Mouse (Mus musculus) T-helper 2 cell (primary cell): Measurements from ENCODE around the gene Cdr2l.

Experiments used
- in situ Hi-C: fragments of 300-600 bp; cut with MboI, MseI; formaldehyde crosslinking; loops from one replicate; pipeline ENCODE4 v1.15.1; 2025; ENCODE audit warnings: high pct_unique_total_duplicates

The Cdr2l gene

DNA sequence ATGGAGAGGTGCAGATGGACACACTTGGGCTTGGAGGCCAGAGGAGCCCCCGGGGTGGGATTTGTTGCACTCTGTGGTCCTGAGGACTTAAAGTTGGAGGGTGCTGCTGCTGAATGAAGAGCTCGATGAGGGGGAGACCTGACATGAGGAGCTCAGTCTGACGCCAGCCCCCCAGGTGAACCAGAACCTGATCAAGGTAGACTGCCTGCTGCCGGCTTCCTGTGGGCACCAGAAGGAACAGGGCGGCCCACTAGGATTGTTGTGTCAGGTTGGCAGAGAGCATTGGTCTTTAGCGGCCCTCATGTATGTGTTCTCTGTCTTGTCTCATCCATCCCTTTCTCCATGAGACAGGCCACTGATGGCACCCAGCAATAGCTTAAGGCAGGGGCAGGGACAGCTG, 24.0 kb downstream of the Cdr2l start:
- in situ Hi-C loops, result loop anchor here (10.0 kb wide), 1 partner anchor 731 kb away; the partner anchor contains the start of gene Ttyh2

DNA sequence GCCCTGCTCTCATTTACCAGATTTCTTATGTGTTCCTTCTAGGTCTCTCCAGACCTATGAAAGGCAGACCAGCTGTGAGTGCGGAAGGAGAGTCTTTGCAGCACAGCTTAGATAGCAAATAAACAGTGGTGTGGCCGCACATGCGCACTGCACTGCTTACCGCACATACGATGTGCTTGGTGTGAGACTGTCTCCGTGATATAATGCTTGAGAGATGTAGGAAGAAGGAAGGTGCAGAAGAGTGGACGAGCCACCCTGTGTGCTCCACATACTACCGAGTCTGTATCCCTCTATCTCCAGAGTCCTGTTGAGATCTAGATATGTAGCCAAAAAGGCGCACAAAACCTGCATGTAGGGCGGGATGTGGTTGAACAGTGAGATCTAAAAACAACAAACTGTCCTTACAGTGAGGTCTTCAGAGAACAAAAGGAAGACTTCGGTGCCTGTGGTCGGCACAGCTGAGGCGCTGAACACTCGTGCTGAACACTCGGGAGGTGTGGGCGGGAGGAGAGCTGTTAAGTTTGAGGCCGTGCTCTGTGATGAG, 25.2 kb downstream of the Cdr2l start:
- in situ Hi-C loops, result loop anchor here (10.0 kb wide), 1 partner anchor 732 kb away; the partner anchor contains the start of gene Ttyh2

DNA sequence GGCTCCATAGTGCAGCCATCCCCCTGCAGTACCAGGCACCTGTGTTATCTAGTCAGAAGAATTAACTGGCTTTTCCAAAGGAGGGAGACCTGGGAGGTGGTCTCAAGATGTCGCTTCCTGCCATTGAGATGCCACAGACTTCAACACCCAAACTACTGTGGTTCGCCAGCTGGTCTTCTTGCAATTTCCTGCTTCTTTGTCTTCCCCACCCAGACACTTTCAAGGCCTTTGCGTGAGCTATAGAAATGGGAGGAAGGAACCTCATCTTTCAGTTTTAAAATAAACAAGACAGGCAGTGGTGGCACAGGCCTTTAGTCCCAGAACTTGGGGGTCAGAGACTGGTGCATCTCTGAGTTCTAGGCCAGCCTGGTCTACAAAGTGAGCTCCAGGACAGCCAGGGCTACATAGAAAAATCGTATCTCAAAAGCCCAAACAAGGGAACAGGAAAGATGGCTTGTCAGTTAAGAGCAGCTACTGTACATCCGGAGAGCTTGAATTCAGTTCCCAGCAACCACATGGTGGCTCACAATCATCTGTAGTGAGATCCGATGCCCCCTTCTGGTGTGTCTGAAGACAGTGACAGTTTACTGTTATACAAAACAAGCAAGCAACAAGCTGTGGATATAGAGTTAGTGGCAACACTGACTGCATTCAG, 26.7 kb downstream of the Cdr2l start:
- in situ Hi-C loops, result loop anchor here (10.0 kb wide), 1 partner anchor 734 kb away; the partner anchor contains the start of gene Ttyh2

DNA sequence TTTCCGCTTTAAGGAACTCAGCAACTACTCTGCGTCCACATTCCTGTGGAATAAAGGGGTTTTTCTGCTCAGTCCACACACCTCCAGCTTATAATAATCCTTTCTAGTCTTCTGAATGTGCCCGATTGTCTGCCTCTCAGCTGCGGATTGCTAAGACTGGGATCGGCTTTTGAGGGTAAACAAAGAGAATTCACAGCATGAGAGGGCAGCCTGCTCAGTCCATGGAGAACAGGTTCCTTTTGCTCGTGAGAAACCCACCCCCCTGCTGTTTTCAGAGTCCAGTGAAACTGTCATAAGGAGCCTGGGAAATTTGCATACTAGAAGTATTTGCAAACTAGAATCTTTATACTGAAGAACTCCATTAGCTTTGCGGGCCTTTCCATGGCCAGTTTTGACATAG, 27.8 kb downstream of the Cdr2l start:
- in situ Hi-C loops, result loop anchor here (10.0 kb wide), 1 partner anchor 735 kb away; the partner anchor contains the start of gene Ttyh2

DNA sequence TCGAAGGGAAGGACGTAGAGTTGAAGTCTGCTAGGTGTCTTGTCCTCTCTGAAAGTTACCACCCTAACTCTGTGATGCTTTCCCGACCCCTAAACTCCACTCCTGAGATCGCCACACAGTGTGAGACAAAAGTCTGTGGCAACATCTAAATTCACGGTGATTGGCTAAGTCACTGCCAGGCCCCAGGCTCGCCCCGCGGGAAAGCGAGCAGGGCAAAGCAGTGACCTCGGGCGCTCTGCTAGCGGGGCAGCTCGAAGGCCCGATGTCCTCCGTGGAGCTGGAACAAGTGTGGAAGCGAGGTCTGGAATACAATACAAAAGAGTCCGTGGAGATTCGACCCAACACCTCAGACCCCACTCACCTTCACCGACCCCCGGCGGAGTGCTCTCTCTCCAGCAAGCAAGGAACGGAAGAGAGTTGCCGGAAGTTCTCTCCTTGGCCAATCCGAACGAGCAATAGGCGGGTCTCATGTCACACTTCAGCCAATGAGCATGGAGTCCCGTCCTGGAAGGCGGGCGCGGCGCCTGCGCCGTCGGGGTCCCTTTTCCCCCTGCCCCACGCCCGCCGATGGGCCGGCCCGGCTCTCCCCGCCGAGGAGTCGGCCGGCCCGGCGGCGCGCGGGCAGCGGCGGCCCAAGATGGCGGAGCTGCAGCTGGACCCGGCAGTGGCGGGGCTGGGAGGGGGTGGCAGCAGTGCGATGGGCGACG, 38.0 kb downstream of the Cdr2l start, which contains the start of the genes Atp5h and Kctd2:
Atp5h (minus strand) TSS at position 432 of the 707 bp plus-strand sequence.
Kctd2 (plus strand) TSS at position 598 of the 707 bp plus-strand sequence.
- in situ Hi-C loops, result no loop called here

DNA sequence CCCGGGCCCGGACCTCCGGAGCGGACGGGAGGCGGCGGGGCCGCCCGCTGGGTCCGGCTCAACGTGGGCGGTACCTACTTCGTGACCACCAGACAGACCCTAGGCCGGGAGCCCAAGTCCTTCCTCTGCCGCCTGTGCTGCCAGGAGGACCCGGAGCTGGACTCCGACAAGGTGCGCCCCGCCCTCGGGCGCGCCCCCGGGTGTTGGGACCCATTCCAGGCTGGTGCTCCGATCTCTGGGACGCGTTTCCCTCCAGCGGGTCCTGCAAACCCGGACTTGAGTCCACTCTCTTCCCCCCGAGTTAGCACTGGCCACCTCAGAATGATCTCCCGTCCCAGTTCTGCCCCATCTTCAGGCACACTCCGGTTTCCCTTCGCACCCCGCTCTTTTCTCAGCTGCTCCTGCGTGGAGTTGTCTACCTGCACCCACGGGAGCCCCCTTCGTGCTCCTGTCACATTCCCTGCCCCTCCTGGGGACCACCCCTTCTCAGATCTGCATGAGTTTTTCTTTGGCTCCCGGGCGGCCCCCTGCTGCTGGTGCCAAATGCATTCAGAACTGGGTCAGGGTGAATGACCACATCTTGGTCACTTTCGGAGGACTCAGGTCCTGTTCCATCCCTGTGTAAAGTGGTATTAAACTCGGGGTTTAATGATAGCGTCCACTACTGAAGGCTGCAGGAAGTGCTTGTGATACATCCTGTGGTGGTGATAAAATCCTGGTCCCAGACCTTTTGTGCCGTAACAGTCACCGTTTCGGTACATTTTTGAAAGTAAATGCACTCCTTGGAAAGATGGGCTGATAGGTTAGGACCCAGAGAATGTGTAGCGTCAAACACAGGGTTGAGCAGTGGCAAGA, 38.8 kb downstream of the Cdr2l start:
- in situ Hi-C loops, result no loop called here

DNA sequence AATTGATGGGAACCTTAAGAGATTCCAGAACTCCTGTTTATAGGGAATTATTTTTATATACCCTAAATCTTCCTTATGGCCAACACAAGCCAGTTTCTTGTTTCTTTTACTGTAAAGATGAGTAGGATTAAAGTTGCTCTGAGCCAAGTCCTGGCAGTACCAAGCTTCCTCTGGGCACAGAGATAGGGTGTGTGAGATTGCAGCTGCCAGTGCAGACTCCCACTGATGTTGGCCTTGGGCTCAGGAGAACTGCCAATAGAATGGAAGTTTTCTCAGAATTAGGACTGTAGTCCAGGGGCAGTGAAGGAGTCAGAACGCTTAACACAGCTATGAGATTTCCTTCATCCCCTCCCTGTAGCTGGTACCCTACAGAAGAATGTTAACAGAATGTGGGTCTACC, 39.6 kb downstream of the Cdr2l start:
- in situ Hi-C loops, result no loop called here

DNA sequence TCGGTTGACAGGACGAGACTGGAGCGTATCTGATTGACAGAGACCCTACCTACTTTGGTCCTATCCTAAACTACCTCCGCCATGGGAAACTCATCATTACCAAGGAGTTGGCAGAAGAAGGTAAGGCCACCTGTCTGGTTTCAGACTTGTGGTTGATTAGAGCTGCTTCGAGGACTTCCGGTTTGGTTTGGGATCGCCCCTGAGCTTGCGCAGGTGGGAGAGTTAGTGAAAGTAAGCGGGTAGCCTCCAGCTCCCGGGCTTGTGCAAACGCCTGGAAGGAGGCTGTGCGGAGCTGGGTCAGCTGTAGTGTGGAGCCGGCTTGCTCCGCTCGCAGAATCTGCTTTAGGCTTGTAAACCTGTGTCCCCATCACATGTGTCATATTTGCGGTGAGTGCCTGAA, 40.3 kb downstream of the Cdr2l start:
- in situ Hi-C loops, result no loop called here

DNA sequence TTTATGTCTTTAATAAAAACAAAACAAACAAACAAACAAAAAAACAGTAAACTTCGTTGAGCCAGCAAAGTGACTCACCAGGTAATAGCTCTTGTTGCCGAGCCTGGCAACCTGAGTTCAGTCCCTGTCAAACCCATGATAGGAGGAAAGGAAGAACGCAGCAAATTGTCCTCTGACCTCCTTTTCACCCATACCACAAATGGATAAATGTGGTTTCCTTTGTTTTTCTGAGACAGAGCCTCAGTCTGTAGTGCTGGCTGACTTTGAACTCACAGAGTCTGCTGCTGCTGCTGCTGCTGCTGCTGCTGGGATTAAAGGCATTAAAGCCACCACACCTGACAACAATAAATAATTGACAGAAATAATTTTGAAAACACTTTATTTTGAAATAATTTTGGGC, 41.4 kb downstream of the Cdr2l start:
- in situ Hi-C loops, result no loop called here

DNA sequence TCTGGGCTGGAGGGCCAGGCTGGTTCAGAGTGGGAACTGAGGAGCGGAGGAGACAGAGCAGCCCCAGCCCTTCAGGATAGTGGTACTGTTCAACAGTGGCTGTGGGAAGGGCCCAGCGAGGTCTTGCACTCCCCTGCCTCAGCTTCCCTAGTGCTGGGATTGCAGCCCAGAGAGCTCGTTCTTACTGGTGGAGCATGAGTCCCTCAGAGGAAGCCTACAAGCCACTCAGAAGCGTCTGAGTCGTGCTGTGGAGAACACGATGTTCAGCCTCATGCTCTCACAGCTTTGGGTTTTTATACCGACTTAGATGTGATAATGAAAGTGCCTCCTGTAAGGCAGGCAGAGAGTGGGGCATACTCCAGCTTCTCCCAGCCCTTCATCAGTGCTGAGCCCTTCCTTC, 43.0 kb downstream of the Cdr2l start:
- in situ Hi-C loops, result no loop called here

DNA sequence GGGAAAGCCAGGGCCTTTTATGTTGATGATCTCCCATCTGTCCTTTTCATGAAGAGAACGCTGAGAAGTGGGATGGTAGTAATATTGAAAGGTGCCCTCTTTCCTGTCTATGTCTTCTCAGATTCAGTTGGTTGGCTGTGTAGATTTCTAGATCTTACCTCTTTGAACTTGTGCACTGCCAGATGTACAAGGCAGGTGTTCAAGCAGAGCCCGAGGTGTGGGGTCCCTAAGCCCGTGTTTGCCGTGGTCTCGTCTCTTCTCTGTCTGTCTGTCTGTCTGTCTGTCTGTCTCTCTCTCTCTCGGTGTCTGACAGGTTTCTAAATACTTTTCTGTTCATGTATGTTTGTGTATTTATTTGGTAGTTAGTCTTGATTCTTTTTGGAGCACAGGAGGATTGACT, 44.0 kb downstream of the Cdr2l start:
- in situ Hi-C loops, result no loop called here

DNA sequence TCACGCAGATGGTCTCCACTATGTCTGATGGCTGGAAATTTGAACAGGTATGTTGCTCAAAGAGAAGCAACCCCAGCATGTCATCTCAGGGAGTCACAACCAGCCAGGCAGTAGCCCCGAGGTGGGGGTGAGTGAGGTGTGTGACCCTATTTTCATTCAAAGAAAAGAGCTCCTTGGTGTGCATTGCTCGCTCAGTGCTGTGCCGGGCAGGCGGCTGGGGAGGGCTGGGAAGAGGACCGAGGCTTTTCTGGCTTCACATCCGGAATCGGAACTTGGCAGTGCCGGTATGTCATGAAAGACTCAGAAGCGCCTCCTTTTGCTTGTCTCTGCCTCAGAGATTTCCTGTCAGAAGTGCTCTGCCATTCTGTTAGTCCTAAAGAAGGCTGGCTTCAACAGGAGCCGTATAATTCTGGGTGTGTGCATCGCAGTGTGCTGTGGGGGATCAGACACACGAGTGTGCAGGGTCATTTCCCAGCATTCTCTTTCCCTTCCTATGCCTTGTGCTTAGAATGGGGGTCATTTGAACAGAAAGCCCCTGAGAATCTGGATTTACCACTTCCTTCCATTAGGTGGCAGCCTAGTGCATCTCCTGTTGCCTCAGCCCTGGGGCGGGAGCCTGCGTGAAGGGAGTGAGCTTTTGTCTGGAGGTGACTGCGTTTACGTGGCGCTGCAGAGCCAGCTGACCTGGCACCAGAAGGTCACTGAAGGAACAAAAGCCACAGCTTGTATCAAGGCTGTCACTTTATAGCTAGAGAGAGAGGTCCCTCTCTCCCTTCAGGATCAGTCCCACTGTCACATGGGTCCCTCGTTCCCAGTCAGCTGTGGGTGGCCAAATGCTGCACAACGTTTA, 46.0 kb downstream of the Cdr2l start:
- in situ Hi-C loops, result no loop called here

DNA sequence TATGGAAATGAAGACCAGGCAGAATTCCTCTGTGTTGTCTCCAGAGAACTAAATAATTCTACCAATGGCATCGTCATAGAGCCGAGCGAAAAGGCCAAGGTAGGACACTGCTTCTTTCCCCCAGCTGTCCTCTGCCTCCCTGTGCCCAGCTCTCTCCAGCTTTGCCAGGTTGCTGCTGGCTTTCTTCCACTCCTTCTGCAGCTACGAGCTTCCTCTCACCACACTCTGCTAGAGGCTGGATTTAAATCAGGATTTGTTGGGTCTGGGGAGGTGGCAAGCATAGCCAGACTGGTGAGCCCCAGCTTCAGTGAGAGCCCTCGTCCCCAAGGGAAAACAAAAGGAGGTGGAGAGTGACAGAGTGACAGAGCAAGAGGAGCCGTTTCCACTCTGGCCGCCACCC, 47.6 kb downstream of the Cdr2l start:
- in situ Hi-C loops, result no loop called here

DNA sequence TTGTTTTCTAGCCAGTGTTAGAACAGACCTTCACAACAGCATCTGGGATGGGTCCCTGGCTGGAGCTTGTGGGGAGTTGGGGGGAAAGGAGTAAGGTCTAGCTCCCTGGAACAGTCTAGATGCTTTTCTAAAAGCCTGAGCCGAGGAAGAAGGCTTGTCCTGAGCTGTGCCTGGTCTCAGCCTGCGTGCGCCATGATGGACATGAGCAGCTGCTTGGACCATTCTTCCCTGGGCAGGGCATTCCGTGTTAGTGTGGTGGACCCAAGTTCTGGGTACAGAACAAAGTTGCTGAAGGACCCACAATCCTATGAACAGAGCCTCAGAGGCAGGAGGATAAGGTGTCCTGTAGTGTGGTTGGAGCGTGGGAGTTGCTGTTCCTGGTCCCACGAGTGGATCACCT, 48.8 kb downstream of the Cdr2l start:
- in situ Hi-C loops, result loop anchor here (5.0 kb wide), 1 partner anchor 42 kb away; no protein-coding TSS in a partner anchor

DNA sequence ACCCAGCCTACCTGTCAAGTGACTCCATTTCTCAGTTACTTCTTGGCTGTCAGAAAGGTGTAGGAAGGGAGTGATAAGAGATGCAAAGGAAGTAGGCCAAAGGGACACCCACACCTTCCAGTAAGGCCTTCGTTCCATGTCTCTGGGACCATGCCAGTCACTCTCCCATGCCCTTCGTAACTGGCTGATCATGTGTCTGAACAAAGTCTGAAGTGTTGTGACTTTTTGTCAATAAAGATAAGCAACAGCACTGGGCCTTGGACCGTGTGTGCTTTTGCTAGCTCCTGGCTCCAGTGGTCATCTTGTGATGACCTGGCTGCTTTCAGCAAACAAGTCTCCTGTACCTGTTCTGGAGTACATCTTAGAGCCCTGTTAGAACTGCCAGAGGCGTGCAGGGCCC, 51.1 kb downstream of the Cdr2l start:
- in situ Hi-C loops, result loop anchor here (5.0 kb wide), 1 partner anchor 39 kb away; no protein-coding TSS in a partner anchor

DNA sequence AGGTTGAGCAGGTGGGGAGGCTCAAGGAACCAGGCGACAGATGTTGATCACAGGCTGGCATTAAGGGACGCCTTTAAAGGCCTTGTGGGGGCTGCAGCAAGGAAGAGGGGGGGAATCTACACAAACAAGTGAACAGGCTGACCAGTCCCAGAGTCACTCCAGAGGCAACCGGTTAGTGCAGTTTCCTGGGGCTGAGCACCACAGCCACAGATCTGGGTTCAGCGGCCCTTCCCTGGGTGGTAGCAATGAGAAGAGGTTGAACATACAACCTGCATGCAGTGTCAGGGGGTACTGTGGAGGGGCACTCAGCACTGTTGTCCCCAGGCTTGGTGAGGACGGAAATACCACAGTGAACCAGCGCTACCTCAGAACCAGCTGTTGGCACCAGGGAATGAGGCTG, 51.6 kb downstream of the Cdr2l start:
- in situ Hi-C loops, result loop anchor here (5.0 kb wide), 1 partner anchor 39 kb away; no protein-coding TSS in a partner anchor

DNA sequence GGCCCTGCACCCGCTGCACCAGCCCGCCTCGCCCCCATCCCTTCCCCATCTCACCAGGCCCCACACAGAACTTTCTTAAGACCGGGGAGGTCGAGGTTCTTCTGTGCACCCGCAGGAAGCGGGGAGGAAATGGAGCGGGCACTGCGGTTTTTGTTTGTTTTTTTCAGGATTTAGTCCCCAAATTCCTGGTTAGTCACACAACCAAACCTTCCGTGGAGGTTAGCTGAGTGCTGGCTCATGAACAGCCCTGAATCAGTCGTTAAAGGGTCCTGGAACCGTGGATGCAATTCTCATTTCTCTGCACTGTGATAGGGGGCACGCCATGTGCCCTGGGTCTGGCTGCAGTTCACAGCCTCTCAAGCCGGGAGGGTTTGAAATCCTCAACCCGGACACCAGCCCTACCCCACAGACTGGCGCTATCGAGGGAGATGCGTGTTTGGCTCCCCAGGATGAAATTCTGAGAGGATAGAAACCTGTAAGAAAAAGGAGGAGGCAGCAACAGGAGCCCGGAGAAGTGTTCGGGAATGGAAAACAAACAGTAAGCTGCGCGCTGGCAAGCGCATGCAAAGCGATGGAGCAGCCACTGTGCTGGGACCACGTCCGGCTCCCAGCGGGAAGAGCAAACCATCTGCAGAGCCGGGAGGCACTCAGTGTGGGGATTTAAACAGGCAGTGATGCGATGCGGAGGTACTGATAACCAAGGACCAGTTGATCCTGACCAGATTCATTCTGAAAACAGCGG, 54.1 kb downstream of the Cdr2l start:
- in situ Hi-C loops, result no loop called here

DNA sequence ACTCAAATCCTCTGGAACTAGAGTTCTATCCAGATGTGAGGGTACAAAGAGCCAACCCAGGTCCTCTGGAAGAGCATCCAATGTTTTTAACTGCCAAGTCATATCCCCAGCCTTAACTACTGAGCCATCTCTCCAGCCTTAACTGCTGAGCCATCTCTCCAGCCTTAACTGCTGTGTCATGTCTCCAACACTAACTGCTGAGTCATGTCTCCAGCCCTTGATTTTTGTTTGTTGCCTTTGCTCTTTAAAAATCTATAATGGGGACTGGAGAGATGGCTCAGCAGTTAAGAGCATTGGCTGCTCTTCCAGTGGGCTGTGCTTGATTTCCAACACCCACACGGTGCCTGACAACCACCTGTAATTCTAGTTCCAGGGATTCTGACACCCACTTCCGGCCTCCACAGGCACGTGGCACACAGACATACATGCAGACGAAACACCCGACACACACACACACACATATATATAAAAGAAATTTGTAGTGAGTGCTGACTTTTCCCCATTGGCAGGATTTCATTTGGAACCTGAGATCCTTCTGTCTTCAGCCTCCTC, 55.9 kb downstream of the Cdr2l start:
- in situ Hi-C loops, result no loop called here

DNA sequence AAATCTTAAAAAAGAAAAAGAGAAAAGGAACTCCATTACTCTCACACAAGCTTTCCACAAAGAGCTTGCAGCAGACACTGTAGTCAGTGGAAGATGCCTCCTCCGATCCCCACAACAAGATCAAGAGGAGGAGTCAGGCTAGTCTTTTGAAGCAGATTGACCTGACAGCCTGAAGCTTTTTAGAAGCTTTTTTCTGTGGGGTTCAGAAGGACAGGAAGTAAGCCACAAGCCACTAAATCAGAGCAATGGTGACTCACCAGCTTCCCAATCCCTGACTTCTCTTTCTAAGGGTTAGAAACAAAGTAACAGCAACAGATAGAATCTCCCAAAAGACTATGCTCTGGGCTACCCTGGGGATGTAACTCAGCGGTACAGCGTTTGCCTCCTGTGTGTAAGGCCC, 57.6 kb downstream of the Cdr2l start:
- in situ Hi-C loops, result no loop called here
